ENCODE assay signal across 8 mouse cellular contexts in the genomic region with DNA sequence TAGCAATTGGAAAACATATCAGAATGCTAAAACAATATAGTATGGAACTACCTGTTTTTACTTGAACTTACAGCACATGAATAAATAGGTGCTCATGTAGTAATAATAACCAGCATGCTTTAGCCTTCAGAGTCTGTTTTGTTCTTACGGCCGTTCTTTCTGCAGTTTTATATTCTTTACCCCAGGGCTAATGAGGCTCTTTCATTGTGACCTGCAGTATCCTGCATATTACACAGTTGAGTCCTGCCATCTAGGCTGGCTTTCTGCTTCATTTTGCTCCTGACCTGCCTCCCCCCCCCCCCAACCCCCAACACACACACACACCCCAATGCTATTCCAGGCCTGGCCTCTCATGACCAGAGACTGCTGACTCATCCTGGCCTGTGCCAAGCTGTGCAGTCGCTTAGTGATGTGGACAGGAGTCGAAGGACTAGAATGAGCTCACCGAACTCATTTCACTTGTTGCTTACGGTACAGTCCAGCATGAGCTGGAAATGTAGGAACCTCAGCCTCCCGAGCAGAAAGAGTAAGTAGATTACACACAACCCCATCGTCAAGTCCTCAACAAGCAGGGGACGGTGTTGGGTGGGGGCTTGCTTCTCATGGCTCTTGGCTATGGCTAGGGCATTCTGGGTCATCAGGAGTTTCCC.
DNase-seq lines count a peak whose midpoint lies in the region; ATAC-seq and TF ChIP-seq lines count a peak whose summit lies in the region.

No protein-coding gene starts in this region.

- H3K36me3 ChIP-seq in limb, embryonic 13.5 days, result no peaks in the 10 kb centered on the region

- peak; percentile 29 to 62 for DNase-seq in cerebellum, adult 18-20 months
- DNase-seq in cerebellum, adult 8-10 months, result no peak
- DNase-seq in Muller cell, postnatal 12 days (ENCODE audit: inconsistent ontology term), result peak; percentile 93
- peak; percentile 93 for DNase-seq in heart, postnatal 10 days
- peak; percentile 23 for DNase-seq in ovary, postnatal 10 days (ENCODE audit: low spot score)

- peak; percentile 32; the same call in 1 of the 2 replicates for ATAC-seq in limb, embryonic 13.5 days (ENCODE audit: low FRiP score, low read depth)
- ATAC-seq in CD4-positive, CD25-positive, alpha-beta regulatory T cell, adult 4 months, result no peak

- intact Hi-C loops in heart, postnatal 10 days (cut with DNase I), result loop anchor here (1.0 to 10.0 kb wide), 2 partner anchors 28 to 212 kb away; no protein-coding TSS in a partner anchor

- no peak overlapping the region for H3K4me2 ChIP-seq in limb, embryonic 13.5 days (replicated peaks)

- H3K9me3 ChIP-seq in limb, embryonic 13.5 days, result no peaks in the 10 kb centered on the region

- H3K4me3 ChIP-seq in embryonic fibroblast, embryonic 13.5 days (ENCODE audit: insufficient read depth, low read length), result peak overlapping the region; percentile 38
- no peak overlapping the region for H3K4me3 ChIP-seq in limb, embryonic 13.5 days

- TF ChIP-seq CTCF in embryonic fibroblast, embryonic 13.5 days (IDR thresholded peaks at IDR 0.05; ENCODE audit: borderline replicate concordance, insufficient read depth, low read length), result no peak

- H3K4me1 ChIP-seq in embryonic fibroblast, embryonic 13.5 days (ENCODE audit: control insufficient read depth, insufficient read depth, low read length), result peaks cover 4% of the 10 kb centered on the region; the same call in 1 of the 2 replicates
- H3K4me1 ChIP-seq in limb, embryonic 13.5 days, result peaks cover 14% of the 10 kb centered on the region

- TF ChIP-seq POLR2A in embryonic fibroblast, embryonic 13.5 days (IDR thresholded peaks at IDR 0.05; ENCODE audit: low read depth, low read length), result peak; percentile 75

- no peaks in the 10 kb centered on the region for H3K27me3 ChIP-seq in limb, embryonic 13.5 days

- no peak overlapping the region for H3K9ac ChIP-seq in limb, embryonic 13.5 days

- H3K27ac ChIP-seq in embryonic fibroblast, embryonic 13.5 days (ENCODE audit: insufficient read depth, low read length), result peak overlapping the region; percentile 87
- no peak overlapping the region for H3K27ac ChIP-seq in limb, embryonic 13.5 days

- WGBS in limb, embryonic 13.5 days, result 67% methylated on average over 9 of the region's 9 CpGs
